Mouse (Mus musculus): ENCODE data around the gene Mettl13. TPM values are rescaled to one million over a fixed set of nuclear protein-coding genes. Genes with fewer than 3 reads are reported as not detected.

Gene Mettl13
- total RNA-seq, 2 experiments from 2014 or later: 14.4 to 19.2 TPM

DNA sequence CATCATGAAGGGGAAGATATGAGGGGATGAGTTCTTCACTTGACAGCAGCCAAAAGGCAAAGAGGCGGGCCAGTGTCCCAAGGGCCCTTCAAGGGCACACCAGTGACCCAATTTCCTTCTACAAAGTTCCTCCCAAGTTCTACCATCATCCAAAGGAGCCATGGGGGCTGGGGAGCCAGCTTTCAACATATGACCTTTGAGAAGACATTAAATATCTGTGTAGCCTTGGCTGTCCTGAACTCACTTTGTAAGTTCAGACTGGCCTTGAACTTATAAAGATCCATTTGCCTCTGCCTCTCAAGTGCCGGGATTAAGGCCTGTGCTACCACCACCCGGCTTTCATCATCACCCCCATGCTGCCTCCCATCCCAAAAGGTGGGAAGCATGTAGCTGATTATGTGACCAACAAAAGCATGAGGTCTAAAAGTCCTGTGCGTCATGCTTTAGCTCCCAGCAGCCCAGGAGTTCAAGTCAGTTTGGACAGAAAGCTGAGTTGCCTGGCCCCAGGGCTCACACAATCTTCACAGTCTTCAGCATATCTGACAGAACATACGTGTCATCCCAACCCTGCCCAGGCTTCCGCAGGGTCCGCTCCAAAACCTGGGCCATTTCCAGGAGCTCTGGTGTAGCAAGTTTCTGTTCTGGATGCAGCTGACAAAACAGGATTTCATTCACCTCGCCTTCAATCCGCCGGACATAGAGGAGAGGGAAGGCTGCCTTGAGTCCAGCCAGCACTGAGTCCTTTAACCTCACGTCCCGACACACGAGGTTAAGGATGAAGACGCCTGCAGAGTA lies 14.4 kb downstream of the Mettl13 start:
- intact Hi-C loops (cut with DNase I): loop anchor here (10.0 kb wide), 1 partner anchor 179 kb away; no protein-coding TSS in a partner anchor
- no peak for DNase-seq

DNA sequence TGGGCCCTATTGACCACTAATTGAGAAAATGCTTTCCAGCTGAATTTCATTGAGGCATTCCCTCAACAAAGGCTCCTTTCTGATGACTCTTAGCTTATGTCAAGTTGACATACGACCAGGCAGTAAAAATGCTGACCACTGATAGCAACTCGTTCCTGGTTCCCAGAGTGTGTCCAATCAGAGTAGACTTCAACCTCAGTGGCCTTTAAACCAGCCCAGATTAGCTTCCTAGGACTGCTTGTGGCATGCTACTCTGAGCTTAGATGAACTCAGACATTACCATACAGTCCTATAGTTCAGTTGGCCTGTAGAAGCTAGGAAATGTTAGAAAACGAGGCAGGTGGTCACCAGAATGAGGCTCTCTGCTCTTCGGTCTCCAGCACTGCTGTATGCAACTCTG lies 16.0 kb downstream of the Mettl13 start:
- no peak for DNase-seq
- intact Hi-C loops (cut with DNase I): loop anchor here (10.0 kb wide), 1 partner anchor 178 kb away; no protein-coding TSS in a partner anchor

DNA sequence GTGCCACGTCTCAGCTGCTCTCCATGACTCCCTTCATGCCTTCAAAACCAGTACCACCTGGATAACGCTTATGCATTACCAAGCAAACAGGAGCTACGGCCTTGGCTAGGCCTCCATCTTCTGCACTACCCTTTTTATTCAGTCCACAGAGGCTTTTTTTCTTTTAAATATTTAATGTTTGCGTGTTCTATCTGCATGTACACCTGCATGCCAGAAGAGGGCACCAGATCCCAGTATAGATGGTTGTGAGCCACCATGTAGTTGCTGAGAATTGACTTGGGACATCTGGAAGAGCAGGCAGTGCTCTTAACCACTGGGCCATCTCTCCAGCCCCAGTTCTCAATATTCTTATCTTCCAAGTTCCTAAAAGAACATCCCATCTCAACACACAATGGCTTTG lies 16.8 kb downstream of the Mettl13 start:
- intact Hi-C loops (cut with DNase I): loop anchor here (10.0 kb wide), 1 partner anchor 177 kb away; no protein-coding TSS in a partner anchor
- DNase-seq: no peak

DNA sequence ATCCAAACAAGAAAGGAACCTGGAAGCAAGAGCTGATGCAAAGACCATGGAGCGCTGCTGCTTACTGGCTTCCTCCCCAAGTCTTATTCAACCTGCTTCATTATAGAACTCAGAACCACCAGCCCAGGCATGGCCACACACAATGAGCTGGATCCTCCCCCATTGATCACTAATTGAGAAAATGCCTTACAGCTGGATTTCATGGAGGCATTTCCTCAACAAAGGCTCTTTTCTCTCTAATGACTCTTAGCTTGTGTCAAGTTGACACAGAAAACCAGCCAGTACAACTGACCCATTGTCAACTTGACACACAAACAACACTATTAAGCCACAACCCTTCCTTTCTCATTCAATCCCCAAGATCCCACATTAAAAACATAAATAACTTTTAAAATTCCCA lies 17.7 kb downstream of the Mettl13 start:
- DNase-seq: no peak
- intact Hi-C loops (cut with DNase I): loop anchor here (10.0 kb wide), 1 partner anchor 176 kb away; no protein-coding TSS in a partner anchor

DNA sequence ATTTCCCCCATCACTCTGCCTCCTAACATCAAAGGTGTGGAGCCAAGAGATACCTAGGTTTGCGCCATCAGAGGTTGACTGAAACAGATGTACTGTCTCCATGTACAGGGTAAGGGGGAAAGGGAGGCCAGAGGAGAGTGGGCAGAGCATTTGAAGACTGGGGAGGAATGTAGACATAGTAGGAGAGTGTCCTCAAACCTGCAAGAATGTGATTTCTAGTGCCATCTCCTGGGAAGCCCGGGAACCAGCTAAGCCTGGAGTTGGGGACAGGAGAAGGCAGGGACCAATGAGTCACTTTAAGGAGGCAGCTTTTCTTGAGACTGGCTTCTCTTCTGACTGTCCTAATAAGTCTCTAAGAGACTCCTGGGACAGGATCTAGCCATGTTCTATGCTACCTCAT lies 18.7 kb downstream of the Mettl13 start:
- DNase-seq: no peak
- intact Hi-C loops (cut with DNase I): loop anchor here (10.0 kb wide), 1 partner anchor 175 kb away; no protein-coding TSS in a partner anchor

DNA sequence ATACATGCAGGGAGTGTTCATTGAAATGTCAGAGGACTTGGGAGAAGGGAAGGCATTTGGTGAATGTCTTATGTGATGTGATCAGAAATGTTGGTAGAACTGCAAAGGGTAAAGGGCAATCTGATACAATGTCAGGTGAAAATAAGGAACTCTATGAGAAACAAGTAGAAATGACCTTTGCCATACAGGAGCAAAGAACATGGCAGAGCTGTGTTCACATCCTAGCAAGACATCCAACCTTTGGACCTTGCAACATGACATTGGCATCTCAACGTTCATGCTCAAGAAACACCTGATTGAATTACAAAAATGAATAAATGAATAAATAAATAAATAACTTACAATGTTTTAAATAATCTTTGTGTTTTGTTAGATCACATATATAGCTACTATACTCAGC lies 33.2 kb downstream of the Mettl13 start:
- intact Hi-C loops (cut with DNase I): no loop called here
- DNase-seq: no peak

DNA sequence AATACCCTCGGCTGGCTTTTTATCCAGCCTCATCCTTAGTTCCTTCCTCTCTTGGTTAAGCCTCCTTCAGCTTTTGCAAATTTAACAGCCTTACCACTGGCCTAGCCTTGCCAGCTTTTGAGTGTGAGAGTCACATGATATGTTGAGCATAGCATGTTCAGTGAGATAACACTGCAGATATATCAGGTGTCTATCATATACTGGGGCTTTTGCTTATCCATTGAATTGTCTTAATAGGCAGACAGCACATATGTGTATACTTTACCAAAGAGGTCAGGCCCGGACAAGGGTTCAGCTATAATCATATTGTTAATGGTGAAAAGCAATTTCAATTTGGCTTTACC lies 38.4 kb downstream of the Mettl13 start:
- intact Hi-C loops (cut with DNase I): no loop called here
- DNase-seq: no peak

DNA sequence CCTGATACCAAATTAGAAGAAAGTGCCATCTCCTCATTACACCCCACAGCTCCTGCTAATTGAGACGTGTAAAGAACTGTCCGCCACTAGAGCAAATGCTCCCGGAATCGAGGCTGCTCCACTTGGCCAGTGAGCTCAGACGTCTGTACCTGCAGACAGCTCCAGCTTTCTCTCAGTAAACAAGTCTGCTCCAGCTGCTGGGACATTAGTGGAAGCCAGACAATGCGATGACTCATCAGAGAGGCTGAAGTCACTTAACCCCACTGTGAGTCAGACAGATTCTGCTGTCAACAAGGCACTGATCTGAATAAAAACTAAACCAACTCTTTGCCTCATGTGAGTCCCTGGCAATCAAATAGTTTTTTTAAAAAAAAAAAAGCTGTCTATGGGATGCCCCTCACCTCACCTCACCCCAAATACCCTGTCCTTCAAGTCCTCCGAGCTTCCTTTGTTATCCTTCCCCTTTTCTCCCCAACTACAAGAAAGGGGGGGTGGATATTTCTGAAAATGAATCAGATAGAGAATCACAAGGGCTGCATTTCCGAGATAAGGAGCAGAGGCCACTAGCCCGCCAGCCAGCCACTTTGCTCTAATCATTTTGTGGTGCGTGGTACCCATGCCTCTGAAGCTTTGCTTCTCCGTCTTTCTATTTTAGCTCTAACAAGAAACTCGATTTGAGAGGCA lies 38.9 kb downstream of the Mettl13 start:
- no peak for DNase-seq
- intact Hi-C loops (cut with DNase I): no loop called here

DNA sequence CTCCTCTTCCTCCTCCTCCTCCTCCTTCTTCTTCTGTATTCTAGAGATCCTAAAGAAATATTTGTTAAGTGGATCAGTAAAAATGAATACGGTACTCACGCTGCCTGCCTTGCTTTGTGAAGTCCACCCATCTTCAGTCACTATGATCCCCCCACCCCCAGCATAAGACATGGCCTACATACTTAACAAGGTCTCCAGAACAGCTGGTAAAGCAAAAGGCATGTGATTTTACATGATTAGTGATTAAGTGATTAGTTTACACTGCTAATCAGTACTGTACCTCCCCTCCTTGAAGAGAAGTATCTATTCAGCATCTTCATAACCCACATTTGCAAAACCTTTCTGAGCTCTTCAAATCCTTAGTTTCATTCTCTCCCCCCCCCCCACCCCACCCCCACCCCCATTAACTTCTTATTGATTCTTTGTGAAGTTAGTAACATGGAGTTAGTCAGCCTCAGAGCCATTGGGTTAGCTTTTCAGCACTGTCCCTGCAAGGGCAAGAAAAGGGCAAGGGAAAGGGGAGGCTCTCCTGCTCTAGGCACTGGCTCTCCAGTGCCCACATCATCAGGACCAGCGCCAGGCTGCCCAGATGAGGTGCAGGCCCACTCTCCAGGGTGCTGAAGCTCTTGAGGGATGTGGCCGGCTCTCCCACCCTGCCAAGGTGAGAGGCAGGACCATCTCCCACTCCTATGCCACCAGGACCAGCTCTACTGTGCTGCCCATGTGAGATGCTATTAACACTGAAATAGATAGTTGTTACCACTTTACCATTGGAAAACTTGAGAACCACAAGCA lies 39.9 kb downstream of the Mettl13 start:
- intact Hi-C loops (cut with DNase I): no loop called here
- no peak for DNase-seq

DNA sequence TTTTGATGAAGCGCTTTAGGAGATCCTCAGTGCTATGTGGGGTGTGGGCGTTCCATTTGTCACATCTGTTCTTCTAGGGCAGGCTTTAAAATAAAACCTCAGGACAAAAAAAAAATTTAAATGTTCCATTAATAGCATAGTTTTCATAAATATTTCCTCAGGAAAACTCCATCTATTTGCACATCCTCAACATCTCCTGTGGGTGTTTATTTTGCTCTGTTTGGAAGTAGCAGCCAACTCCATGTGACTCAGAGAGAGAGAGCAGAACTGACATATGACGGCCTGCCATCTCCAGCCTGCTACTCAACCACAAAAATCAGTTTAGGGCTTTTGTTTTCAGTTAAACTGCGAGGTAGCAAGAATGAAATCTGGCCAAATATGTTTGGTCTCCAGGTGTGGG lies 41.8 kb downstream of the Mettl13 start:
- intact Hi-C loops (cut with DNase I): no loop called here
- DNase-seq: no peak

DNA sequence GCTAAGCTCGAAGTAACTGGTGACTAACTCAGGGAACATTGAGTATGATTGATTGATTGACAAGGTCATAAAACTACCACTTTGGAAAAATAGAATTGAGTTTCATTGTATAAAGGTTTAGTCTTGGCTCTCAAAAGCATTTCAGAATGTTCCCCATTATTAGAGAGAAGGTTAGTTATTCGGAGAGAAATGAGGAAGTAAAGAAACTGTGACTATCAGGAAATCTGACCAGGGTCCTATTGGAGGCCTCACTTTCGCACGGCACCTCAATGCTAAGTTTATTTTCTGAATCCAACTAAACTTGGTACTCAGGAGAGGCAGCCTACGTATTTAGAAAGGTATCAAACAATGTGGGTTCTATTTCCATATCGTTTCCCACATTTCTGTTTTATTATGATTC lies 42.7 kb downstream of the Mettl13 start:
- intact Hi-C loops (cut with DNase I): no loop called here
- DNase-seq: no peak

Other genes starting within 250 kb of the Mettl13 start
- gene Dnm3, start 70.5 kb downstream of the Mettl13 start, total RNA-seq (2021): 100 to 1,000 TPM; 107 to 110 TPM
- gene Vamp4, start 22.0 kb upstream of the Mettl13 start, total RNA-seq (2021): 10 to 100 TPM; 61.1 to 63.2 TPM
- gene Myoc, start 90.6 kb upstream of the Mettl13 start, total RNA-seq (2021): under 1 TPM; 0.24 to 0.28 TPM
- gene Myocos, start 109.7 kb upstream of the Mettl13 start, total RNA-seq (2021): not detected
- 100 to 1,000 TPM; 224 TPM for gene Prrc2c, start 192.0 kb upstream of the Mettl13 start, total RNA-seq (2021)

Measured in left cerebral cortex, postnatal 4 days (tissue).